Mouse (Mus musculus): Measurements from ENCODE around the gene Adgra3. TPM values are rescaled to one million over a fixed set of nuclear protein-coding genes. Genes with fewer than 3 reads are reported as not detected.

Adgra3 gene
- total and polyA plus RNA-seq, 3 experiments = not detected

DNA sequence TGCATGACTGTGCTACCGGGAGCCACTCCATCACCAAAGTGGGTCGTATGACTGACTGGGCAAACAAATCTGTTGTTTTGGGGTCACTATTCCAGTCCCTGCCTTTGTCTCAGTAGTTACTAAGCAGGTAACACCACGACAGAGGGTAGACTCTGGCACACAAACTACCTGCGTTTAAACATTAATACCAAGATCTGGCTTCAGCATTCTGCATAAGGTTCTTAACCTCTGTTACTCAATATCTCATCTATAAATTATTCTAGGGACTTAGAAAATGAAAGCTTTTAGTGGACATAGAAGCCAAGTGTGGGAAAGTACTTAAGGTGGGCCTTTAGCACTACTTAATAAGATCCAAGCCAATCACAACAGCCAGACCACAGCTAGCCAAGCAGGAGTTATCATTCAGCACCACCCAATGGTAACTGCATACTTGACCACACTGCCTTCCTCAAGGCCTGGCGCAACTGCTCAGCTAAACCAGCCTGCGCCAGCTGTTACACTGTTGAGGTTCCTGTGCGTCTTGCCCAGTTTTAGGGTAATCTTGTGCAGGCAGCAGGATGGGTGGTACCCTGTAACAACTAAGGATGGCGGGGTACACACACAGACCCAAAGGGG lies 23.8 kb downstream of the Adgra3 start:
- Histone ChIP-seq H3K27me3 (ENCODE audit: control insufficient read depth in 1 of 2, insufficient read depth in 2 of 2, low read length in 2 of 2) (no peaks in the 10 kb centered on the region), H3K9me3 (replicated peaks; ENCODE audit: insufficient read depth, low read length) (no peaks in the 10 kb centered on the region), H3K4me1 (ENCODE audit: control insufficient read depth in 1 of 2, insufficient read depth in 2 of 2, low read length in 2 of 2) (no peaks in the 10 kb centered on the region), H3K79me2 (ENCODE audit: control insufficient read depth, insufficient read depth, low read length, poor library complexity) (no peaks in the 10 kb centered on the region), H3K9ac (ENCODE audit: control insufficient read depth, low read depth, low read length, poor library complexity, severe bottlenecking) (no peak overlapping the region), H3K27ac (ENCODE audit: control insufficient read depth, low read depth, low read length) (no peak overlapping the region), H3K4me3 (ENCODE audit: control insufficient read depth in 1 of 2, insufficient read depth in 1 of 2, low read depth in 2 of 2, low read length in 2 of 2) (no peak overlapping the region), H3K36me3 (ENCODE audit: control insufficient read depth in 1 of 2, insufficient read depth in 2 of 2, low read length in 2 of 2) (no peaks in the 10 kb centered on the region)
- TF ChIP-seq EP300 (IDR thresholded peaks at IDR 0.05; ENCODE audit: low read depth in 1 of 2, low read length in 2 of 2) (no peak), USF2 (IDR thresholded peaks at IDR 0.05; ENCODE audit: borderline replicate concordance in 1 of 2, insufficient read depth in 1 of 2, low read depth in 1 of 2, low read length in 2 of 2) (no peak), ETS1 (IDR thresholded peaks at IDR 0.05; ENCODE audit: low read depth, low read length) (no peak), SMC3 (IDR thresholded peaks at IDR 0.05; ENCODE audit: low read depth, low read length) (no peak), POLR2A (IDR thresholded peaks at IDR 0.05; ENCODE audit: control insufficient read depth in 1 of 2, insufficient read depth in 1 of 2, low read depth in 1 of 2, low read length in 2 of 2, poor library complexity in 1 of 2) (no peak), ELF1 (IDR thresholded peaks at IDR 0.05; ENCODE audit: low read depth, low read length) (no peak), MAX (IDR thresholded peaks at IDR 0.05; ENCODE audit: low read length) (no peak), KAT2A (conservative IDR thresholded peaks at IDR 0.05; ENCODE audit: low read depth, low read length) (no peak), MYB (IDR thresholded peaks at IDR 0.05; ENCODE audit: low read depth, low read length) (no peak), RCOR1 (IDR thresholded peaks at IDR 0.05; ENCODE audit: low read depth, low read length) (no peak), CTCF (IDR thresholded peaks at IDR 0.05 in 2 of 3, conservative IDR thresholded peaks at IDR 0.05 in 1 of 3; ENCODE audit: control insufficient read depth in 1 of 3, insufficient read depth in 1 of 3, low read depth in 2 of 3, low read length in 3 of 3, poor library complexity in 1 of 3, severe bottlenecking in 1 of 3) (no peak), ZKSCAN1 (IDR thresholded peaks at IDR 0.05; ENCODE audit: low read depth, low read length) (no peak), TAL1 (IDR thresholded peaks at IDR 0.05; ENCODE audit: low read length) (no peak), SIN3A (IDR thresholded peaks at IDR 0.05; ENCODE audit: low read length) (no peak), NRF1 (IDR thresholded peaks at IDR 0.05; ENCODE audit: insufficient read depth, low read depth, low read length, poor library complexity, severe bottlenecking) (no peak), RAD21 (IDR thresholded peaks at IDR 0.05; ENCODE audit: low read depth, low read length) (no peak), GATA1 (IDR thresholded peaks at IDR 0.05; ENCODE audit: low read depth, low read length) (no peak), CHD1 (IDR thresholded peaks at IDR 0.05; ENCODE audit: low read depth, low read length) (no peak), E2F4 (IDR thresholded peaks at IDR 0.05; ENCODE audit: borderline replicate concordance, low read depth, low read length) (no peak), MAZ (IDR thresholded peaks at IDR 0.05; ENCODE audit: low read depth, low read length) (no peak)
- no peak for DNase-seq (ENCODE audit: low read depth, low spot score)

DNA sequence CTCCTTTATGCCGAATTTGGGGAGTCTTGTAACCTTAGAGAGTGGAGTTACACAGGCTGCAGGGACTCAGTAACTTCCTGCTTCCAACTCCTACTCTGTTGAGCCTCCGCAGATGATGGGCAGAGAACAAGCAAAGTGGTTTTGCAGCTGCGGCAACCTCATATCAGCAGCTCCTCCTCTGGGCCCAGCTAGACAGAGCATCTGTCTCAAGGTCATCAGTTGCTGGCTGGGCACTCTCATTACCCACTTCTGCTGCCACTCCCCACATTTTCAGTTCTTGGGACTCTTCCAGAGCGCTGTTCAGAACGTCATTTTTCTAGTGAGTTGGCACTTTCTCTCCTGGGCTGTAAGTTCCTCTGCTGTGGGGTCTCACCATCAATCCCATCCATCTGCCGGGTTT lies 24.6 kb downstream of the Adgra3 start:
- Histone ChIP-seq H3K9me3 (replicated peaks; ENCODE audit: insufficient read depth, low read length) (no peaks in the 10 kb centered on the region), H3K4me1 (ENCODE audit: control insufficient read depth in 1 of 2, insufficient read depth in 2 of 2, low read length in 2 of 2) (no peaks in the 10 kb centered on the region), H3K27me3 (ENCODE audit: control insufficient read depth in 1 of 2, insufficient read depth in 2 of 2, low read length in 2 of 2) (no peaks in the 10 kb centered on the region), H3K4me3 (ENCODE audit: control insufficient read depth in 1 of 2, insufficient read depth in 1 of 2, low read depth in 2 of 2, low read length in 2 of 2) (no peak overlapping the region), H3K36me3 (ENCODE audit: control insufficient read depth in 1 of 2, insufficient read depth in 2 of 2, low read length in 2 of 2) (no peaks in the 10 kb centered on the region), H3K27ac (ENCODE audit: control insufficient read depth, low read depth, low read length) (no peak overlapping the region), H3K79me2 (ENCODE audit: control insufficient read depth, insufficient read depth, low read length, poor library complexity) (no peaks in the 10 kb centered on the region), H3K9ac (ENCODE audit: control insufficient read depth, low read depth, low read length, poor library complexity, severe bottlenecking) (no peak overlapping the region)
- TF ChIP-seq SMC3 (IDR thresholded peaks at IDR 0.05; ENCODE audit: low read depth, low read length) (no peak), ETS1 (IDR thresholded peaks at IDR 0.05; ENCODE audit: low read depth, low read length) (no peak), MAX (IDR thresholded peaks at IDR 0.05; ENCODE audit: low read length) (no peak), TCF12 (IDR thresholded peaks at IDR 0.05; ENCODE audit: low read depth, low read length) (no peak), GATA1 (IDR thresholded peaks at IDR 0.05; ENCODE audit: low read depth, low read length) (no peak), TAL1 (IDR thresholded peaks at IDR 0.05; ENCODE audit: low read length) (no peak), MXI1 (IDR thresholded peaks at IDR 0.05; ENCODE audit: low read depth, low read length) (no peak)
- DNase-seq (ENCODE audit: low read depth, low spot score) = no peak

Data from MEL (cell line).